Mouse (Mus musculus) granulocyte monocyte progenitor cell, adult 5-6 weeks (primary cell): Measurements from ENCODE around the gene Cep44. TPM values are rescaled to one million over a fixed set of nuclear protein-coding genes. Genes with fewer than 3 reads are reported as not detected.
A peak's percentile ranks its signal among the peaks of the same experiment; 100 is the strongest.

Experiments used
- ATAC-seq: replicated peaks from 2 replicates; pipeline ENCODE4 v1.8.0; 2016; ENCODE audit warnings: mild to moderate bottlenecking, moderate TSS enrichment, inconsistent platforms; ENCODE audit not compliant: poor library complexity, severe bottlenecking
- total RNA-seq, 2 experiments: library from RNA; stranded (forward) in 1 of 2; stranded (reverse) in 1 of 2; fragments of 200-712, 200-1000 nt in 1 of 2; fragments of >200 nt in 1 of 2; fragmentation: Nextera tagmentation in 1 of 2; gene quantifications; 2 replicates each; pipeline ENCODE4 v1.2.3; 2014 to 2017

Cep44 gene
- total RNA-seq, 2 experiments from 2014 or later, result 47.2 to 58.4 TPM

GRCm38 (mm10) chr8:56489496-56489895, 61.4 kb downstream of the Cep44 start:
- no peak for ATAC-seq

DNA sequence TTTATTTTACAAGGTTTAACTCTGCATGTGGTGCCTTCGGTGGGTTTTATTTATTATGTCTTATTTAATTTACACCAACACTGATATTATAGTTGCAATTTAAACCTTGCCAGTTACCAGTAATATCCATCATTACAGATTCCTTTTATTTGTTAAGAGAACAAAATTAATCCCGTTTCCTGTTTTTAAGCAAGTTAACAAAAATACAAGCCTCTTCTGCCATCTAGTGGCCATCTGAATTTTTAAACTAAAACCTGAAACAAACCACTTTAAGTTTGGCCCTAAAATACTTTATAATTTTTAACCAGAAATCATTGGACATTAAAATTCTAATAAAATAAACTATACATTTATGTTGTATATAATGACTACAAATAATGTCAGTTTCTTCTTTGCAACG, 64.8 kb downstream of the Cep44 start:
- ATAC-seq, result peak; percentile 73

Other genes with a start within 250 kb of the Cep44 start
- 6.0 and 10.7 TPM in 2 replicates for gene Fbxo8, start within 50 bp of the Cep44 start, total RNA-seq (2014; fragmentation: Nextera tagmentation)
- 7.8 and 9.5 TPM in 2 replicates for gene Fbxo8, start within 50 bp of the Cep44 start, total RNA-seq (2017)